Mouse (Mus musculus): ENCODE measurements around the gene Abhd14a. TPM values are rescaled to one million over a fixed set of nuclear protein-coding genes. Genes with fewer than 3 reads are reported as not detected.
A peak's percentile ranks its signal among the peaks of the same experiment; 100 is the strongest.

Abhd14a gene
- total and polyA plus RNA-seq, 3 experiments: 22.8 to 48.7 TPM; not detected in 1

GRCm38 (mm10) chr9:106454071-106454761 is 6.7 kb upstream of the Abhd14a start:
- peak; percentile 50 for DNase-seq (ENCODE audit: low read depth, low spot score)
- Histone ChIP-seq H3K4me3 (ENCODE audit: control insufficient read depth in 1 of 2, insufficient read depth in 1 of 2, low read depth in 2 of 2, low read length in 2 of 2) (peak overlapping the region; percentile 49 to 89), H3K27me3 (ENCODE audit: control insufficient read depth in 1 of 2, insufficient read depth in 2 of 2, low read length in 2 of 2) (no peaks in the 10 kb centered on the region), H3K36me3 (ENCODE audit: control insufficient read depth in 1 of 2, insufficient read depth in 2 of 2, low read length in 2 of 2) (peaks cover 0 to 2% of the 10 kb centered on the region in 2 experiments; a peak in 2 of 4 replicates), H3K9ac (ENCODE audit: control insufficient read depth, low read depth, low read length, poor library complexity, severe bottlenecking) (peak overlapping the region; percentile 75), H3K27ac (ENCODE audit: control insufficient read depth, low read depth, low read length) (no peak overlapping the region), H3K9me3 (replicated peaks; ENCODE audit: insufficient read depth, low read length) (no peaks in the 10 kb centered on the region), H3K79me2 (ENCODE audit: control insufficient read depth, insufficient read depth, low read length, poor library complexity) (no peaks in the 10 kb centered on the region; the same call in 1 of the 2 replicates), H3K4me1 (ENCODE audit: control insufficient read depth in 1 of 2, insufficient read depth in 2 of 2, low read length in 2 of 2) (peaks cover 0 to 3% of the 10 kb centered on the region in 2 experiments; a peak in 2 of 4 replicates)
- TF ChIP-seq ELF1 (IDR thresholded peaks at IDR 0.05; ENCODE audit: low read depth, low read length) (no peak), NRF1 (IDR thresholded peaks at IDR 0.05; ENCODE audit: insufficient read depth, low read depth, low read length, poor library complexity, severe bottlenecking) (no peak)

- Histone ChIP-seq H3K27me3 (ENCODE audit: control insufficient read depth in 1 of 2, insufficient read depth in 2 of 2, low read length in 2 of 2) (no peaks in the 10 kb centered on the region), H3K4me1 (ENCODE audit: control insufficient read depth in 1 of 2, insufficient read depth in 2 of 2, low read length in 2 of 2) (peaks cover 0 to 3% of the 10 kb centered on the region in 2 experiments; a peak in 2 of 4 replicates), H3K27ac (ENCODE audit: control insufficient read depth, low read depth, low read length) (no peak within 1 kb of the TSS), H3K4me3 (ENCODE audit: control insufficient read depth in 1 of 2, insufficient read depth in 1 of 2, low read depth in 2 of 2, low read length in 2 of 2) (peak within 1 kb of the TSS; percentile 66 to 95), H3K79me2 (ENCODE audit: control insufficient read depth, insufficient read depth, low read length, poor library complexity) (peaks cover 3% of the 10 kb centered on the region; the same call in 1 of the 2 replicates), H3K9ac (ENCODE audit: control insufficient read depth, low read depth, low read length, poor library complexity, severe bottlenecking) (peak within 1 kb of the TSS; percentile 75), H3K9me3 (replicated peaks; ENCODE audit: insufficient read depth, low read length) (no peaks in the 10 kb centered on the region), H3K36me3 (ENCODE audit: control insufficient read depth in 1 of 2, insufficient read depth in 2 of 2, low read length in 2 of 2) (peaks cover 0 to 2% of the 10 kb centered on the region in 2 experiments; a peak in 2 of 4 replicates)
- DNase-seq (ENCODE audit: low read depth, low spot score): peak; percentile 55
- TF ChIP-seq POLR2A (IDR thresholded peaks at IDR 0.05; ENCODE audit: control insufficient read depth in 1 of 2, insufficient read depth in 1 of 2, low read depth in 1 of 2, low read length in 2 of 2, poor library complexity in 1 of 2) (peak in 1 of 2 experiments; percentile 51; a peak in 2 of 4 replicates), KAT2A (conservative IDR thresholded peaks at IDR 0.05; ENCODE audit: low read depth, low read length) (no peak), SIN3A (IDR thresholded peaks at IDR 0.05; ENCODE audit: low read length) (0 out of 2 replicates have a peak, but pooled peaks have one; percentile 36), NELFE (IDR thresholded peaks at IDR 0.05; ENCODE audit: low read depth, low read length) (peak; percentile 18; the same call in 1 of the 2 replicates), MAZ (IDR thresholded peaks at IDR 0.05; ENCODE audit: low read depth, low read length) (no peak)
Observed at GRCm38 (mm10) chr9:106453271-106454070, 6.0 kb upstream of the Abhd14a start, which contains the start of gene Pcbp4. Pcbp4 (plus strand) TSS chr9:106453291.

GRCm38 (mm10) chr9:106452821-106453220 is 5.3 kb upstream of the Abhd14a start:
- H3K4me1 ChIP-seq (ENCODE audit: control insufficient read depth in 1 of 2, insufficient read depth in 2 of 2, low read length in 2 of 2): peaks cover 0 to 4% of the 10 kb centered on the region in 2 experiments; a peak in 2 of 4 replicates
- no peaks in the 10 kb centered on the region for H3K27me3 ChIP-seq (ENCODE audit: control insufficient read depth in 1 of 2, insufficient read depth in 2 of 2, low read length in 2 of 2)
- H3K27ac ChIP-seq (ENCODE audit: control insufficient read depth, low read depth, low read length): no peak overlapping the region
- H3K9ac ChIP-seq (ENCODE audit: control insufficient read depth, low read depth, low read length, poor library complexity, severe bottlenecking): peak overlapping the region; percentile 65
- peak overlapping the region; percentile 66 to 95 for H3K4me3 ChIP-seq (ENCODE audit: control insufficient read depth in 1 of 2, insufficient read depth in 1 of 2, low read depth in 2 of 2, low read length in 2 of 2)
- peaks cover 0 to 2% of the 10 kb centered on the region in 2 experiments; a peak in 2 of 4 replicates for H3K36me3 ChIP-seq (ENCODE audit: control insufficient read depth in 1 of 2, insufficient read depth in 2 of 2, low read length in 2 of 2)
- TF ChIP-seq CHD2 (IDR thresholded peaks at IDR 0.05; ENCODE audit: low read length) (peak; percentile 9; the same call in 1 of the 2 replicates), ELF1 (IDR thresholded peaks at IDR 0.05; ENCODE audit: low read depth, low read length) (no peak)
- no peaks in the 10 kb centered on the region for H3K9me3 ChIP-seq (replicated peaks; ENCODE audit: insufficient read depth, low read length)
- DNase-seq (ENCODE audit: low read depth, low spot score): no peak
- peaks cover 3% of the 10 kb centered on the region; the same call in 1 of the 2 replicates for H3K79me2 ChIP-seq (ENCODE audit: control insufficient read depth, insufficient read depth, low read length, poor library complexity)

Measured in MEL (cell line).